Mouse (Mus musculus) heart, adult 2 months (tissue): ENCODE results near the gene Zfp931. TPM values are rescaled to one million over a fixed set of nuclear protein-coding genes. Genes with fewer than 3 reads are reported as not detected.
"Not testable (repeated sequence)": the region's sequence is repeated elsewhere in the genome, so short reads cannot be mapped to it uniquely, and the experiment has no call there.

ENCODE experiments used
- DNase-seq, 2 experiments: peaks; one replicate each; pipeline ENCODE4 v3.0.0; 2021
- H3K27ac ChIP-seq: fragments of 200-600 bp; 2 replicates; pipeline ENCODE4 v1.8.1; 2022
- H3K27me3 ChIP-seq: fragments of 200-500 bp; 2 replicates; pipeline ENCODE4 v1.6.1; 2012; ENCODE audit warnings: mild to moderate bottlenecking, low read length, inconsistent platforms, mixed read lengths; ENCODE audit not compliant: control insufficient read depth, insufficient read depth
- H3K36me3 ChIP-seq: fragments of 200-500 bp; 2 replicates; pipeline ENCODE4 v1.6.1; 2012; ENCODE audit warnings: low read length, inconsistent platforms; ENCODE audit not compliant: control insufficient read depth, insufficient read depth
- H3K4me1 ChIP-seq: fragments of 200-500 bp; 2 replicates; pipeline ENCODE4 v1.6.1; 2011; ENCODE audit warnings: low read length; ENCODE audit not compliant: control insufficient read depth, insufficient read depth
- H3K4me3 ChIP-seq: fragments of 200-600 bp; 2 replicates; pipeline ENCODE4 v1.8.1; 2022
- H3K79me2 ChIP-seq: fragments of 200-500 bp; replicated peaks from 2 replicates; pipeline ENCODE4 v1.6.1; 2012; ENCODE audit warnings: mild to moderate bottlenecking, inconsistent platforms, low read length, moderate library complexity, mixed read lengths; ENCODE audit not compliant: control insufficient read depth, insufficient read depth
- H3K9ac ChIP-seq: fragments of 200-500 bp; 2 replicates; pipeline ENCODE4 v1.6.1; 2012; ENCODE audit warnings: low read depth, mild to moderate bottlenecking, control low read depth, inconsistent platforms, low read length, mixed read lengths
- CTCF ChIP-seq: fragments of 200-600 bp; IDR thresholded peaks from 2 replicates; pipeline ENCODE4 v1.8.1; 2022; ENCODE audit warnings: antibody characterized with exemption, mild to moderate bottlenecking, moderate library complexity
- EP300 ChIP-seq: fragments of 200-500 bp; IDR thresholded peaks from 2 replicates; pipeline ENCODE4 v1.6.1; 2011; ENCODE audit warnings: low read depth, low read length, control low read depth; ENCODE audit not compliant: insufficient read depth
- POLR2A ChIP-seq: fragments of 200-500 bp; IDR thresholded peaks from 2 replicates; pipeline ENCODE4 v1.6.1; 2011; ENCODE audit warnings: mild to moderate bottlenecking, low read depth, low read length, control low read depth; ENCODE audit not compliant: insufficient read depth
- WGBS: fragments of 180-500 bp; shearing (Covaris S2); methylation state at CpG from one replicate; pipeline ENCODE4 v1.1.7; 2018; 5-methylcytosine and 5-hydroxymethylcytosine counted together
- intact Hi-C: fragments of 180-260 bp; cut with DNase I; formaldehyde crosslinking; loops from one replicate; pipeline ENCODE4 v1.15.1; 2025
- long read RNA-seq: library from polyadenylated mRNA; stranded (forward); transcript quantifications from one replicate; pipeline ENCODE4 v2.0.0, GENCODE M21; 2021
- polyA plus RNA-seq: library from polyadenylated mRNA; depleted of rRNA; stranded (reverse); fragments of >200 nt; gene quantifications from 2 replicates; pipeline ENCODE4 v1.2.3, GENCODE M21; 2012; rRNA removed
- total RNA-seq, 2 experiments: library from RNA; stranded (reverse); gene quantifications; 2 replicates each; pipeline ENCODE4 v1.2.3; 2021

Zfp931 gene
- total RNA-seq (10 to 100 TPM; 11.7 to 14.9 TPM), polyA plus RNA-seq (2.6 and 5.0 TPM in 2 replicates)
- long read RNA-seq, partial matches to known transcripts, result 0 of 10 reads
- long read RNA-seq, other reads (novel, unspliced or antisense), result 6 of 10 reads

- Histone ChIP-seq H3K27ac (peak within 1 kb of the TSS; percentile 41), H3K9ac (peak within 1 kb of the TSS; percentile 75), H3K4me3 (peak within 1 kb of the TSS; percentile 54)
- H3K36me3 ChIP-seq, H3K27me3 ChIP-seq, H3K79me2 ChIP-seq, H3K4me1 ChIP-seq, intact Hi-C loops: not testable (repeated sequence)
- DNase-seq, result peak in 1 of 2 experiments; percentile 37
- 0% methylated on average over 7 of the region's 14 CpGs for WGBS
Observed at GRCm38 (mm10) chr2:178078166-178078717, at the start of gene Zfp931. Zfp931 (minus strand) TSS chr2:178078476.

- H3K4me3 ChIP-seq, result no peak overlapping the region
- no peaks in the 10 kb centered on the region for H3K79me2 ChIP-seq
- H3K9ac ChIP-seq, result no peak overlapping the region
- H3K27me3 ChIP-seq, result no peaks in the 10 kb centered on the region
- intact Hi-C loops, result no loop called here
- peak in 1 of 2 experiments; percentile 12 for DNase-seq
- no peaks in the 10 kb centered on the region for H3K4me1 ChIP-seq
- no peak overlapping the region for H3K27ac ChIP-seq
- no peaks in the 10 kb centered on the region for H3K36me3 ChIP-seq
- WGBS, result 85% methylated on average over 7 of the region's 7 CpGs
- no peak for TF ChIP-seq CTCF
- TF ChIP-seq EP300, result no peak
- no peak for TF ChIP-seq POLR2A
Observed at GRCm38 (mm10) chr2:178126041-178126820, 48.0 kb upstream of the Zfp931 start.

GRCm38 (mm10) chr2:178125427-178125826 lies 47.2 kb upstream of the Zfp931 start:
- Histone ChIP-seq H3K27ac (no peak overlapping the region), H3K36me3 (no peaks in the 10 kb centered on the region), H3K27me3 (no peaks in the 10 kb centered on the region), H3K4me3 (no peak overlapping the region), H3K9ac (no peak overlapping the region), H3K79me2 (no peaks in the 10 kb centered on the region), H3K4me1 (no peaks in the 10 kb centered on the region)
- 80% methylated on average over 8 of the region's 8 CpGs for WGBS
- TF ChIP-seq CTCF (no peak), EP300 (no peak), POLR2A (no peak)
- intact Hi-C loops, result no loop called here
- DNase-seq, result peak in 1 of 2 experiments; percentile 8

GRCm38 (mm10) chr2:178123466-178123865 lies 45.2 kb upstream of the Zfp931 start:
- Histone ChIP-seq H3K9ac (no peak overlapping the region), H3K27me3 (peaks cover 7% of the 10 kb centered on the region; the same call in 1 of the 2 replicates), H3K4me3 (no peak overlapping the region), H3K36me3 (no peaks in the 10 kb centered on the region), H3K79me2 (no peaks in the 10 kb centered on the region), H3K4me1 (no peaks in the 10 kb centered on the region), H3K27ac (no peak overlapping the region)
- TF ChIP-seq CTCF (no peak), EP300 (no peak), POLR2A (no peak)
- DNase-seq, result no peak
- WGBS, result 69% methylated on average over 15 of the region's 15 CpGs
- intact Hi-C loops, result no loop called here

GRCm38 (mm10) chr2:178121946-178122665 lies 43.8 kb upstream of the Zfp931 start:
- Histone ChIP-seq H3K27ac (no peak overlapping the region), H3K9ac (no peak overlapping the region), H3K36me3 (no peaks in the 10 kb centered on the region), H3K4me1 (no peaks in the 10 kb centered on the region), H3K4me3 (no peak overlapping the region), H3K79me2 (no peaks in the 10 kb centered on the region), H3K27me3 (peaks cover 7% of the 10 kb centered on the region; the same call in 1 of the 2 replicates)
- 45% methylated on average over 4 of the region's 4 CpGs for WGBS
- intact Hi-C loops, result no loop called here
- TF ChIP-seq EP300 (no peak), CTCF (no peak), POLR2A (no peak)
- no peak for DNase-seq

GRCm38 (mm10) chr2:178121375-178121688 lies 43.1 kb upstream of the Zfp931 start:
- no peak overlapping the region for H3K4me3 ChIP-seq
- TF ChIP-seq POLR2A (no peak), CTCF (no peak), EP300 (no peak)
- no peaks in the 10 kb centered on the region for H3K36me3 ChIP-seq
- no peak overlapping the region for H3K27ac ChIP-seq
- peaks cover 7% of the 10 kb centered on the region; the same call in 1 of the 2 replicates for H3K27me3 ChIP-seq
- 43% methylated on average over 2 of the region's 2 CpGs for WGBS
- DNase-seq, result no peak
- H3K79me2 ChIP-seq, result no peaks in the 10 kb centered on the region
- intact Hi-C loops, result no loop called here
- no peaks in the 10 kb centered on the region for H3K4me1 ChIP-seq
- H3K9ac ChIP-seq, result no peak overlapping the region
